ENCODE assay signal across 19 mouse cellular contexts in the genomic region with DNA sequence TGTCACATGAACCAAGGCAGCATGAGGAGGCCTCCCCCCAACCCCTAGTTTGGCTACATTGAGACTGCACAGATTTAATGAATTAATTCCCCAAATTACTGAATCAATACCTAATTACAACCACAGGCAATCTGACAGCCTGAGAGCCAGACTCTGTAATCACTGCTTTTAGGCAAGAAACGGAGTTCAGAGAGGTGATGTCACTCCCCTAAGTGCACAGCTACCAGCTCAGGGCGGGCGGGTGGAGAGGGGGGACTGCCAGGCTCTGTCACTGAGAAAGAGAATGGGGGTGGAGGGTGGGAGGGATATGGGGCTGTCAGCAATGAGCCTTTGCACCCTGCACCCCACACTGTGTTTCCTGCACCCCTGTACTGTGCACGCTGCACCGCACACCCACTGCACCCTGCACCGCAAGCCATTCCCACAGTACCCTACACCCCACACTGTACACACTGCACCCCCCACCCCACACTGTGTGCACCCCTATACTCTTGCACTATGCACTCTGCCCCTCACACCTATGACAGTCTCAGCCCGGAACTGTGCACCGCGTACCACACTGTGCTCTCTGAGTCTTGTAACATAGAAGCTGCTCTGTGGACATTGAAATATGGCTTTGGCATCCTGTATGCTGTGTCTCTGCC. TPM values are rescaled to one million over a fixed set of nuclear protein-coding genes. Genes with fewer than 3 reads are reported as not detected.
A peak's percentile ranks its signal among the peaks of the same experiment; 100 is the strongest.
DNase-seq lines count a peak whose midpoint lies in the region; ATAC-seq lines count a peak whose summit lies in the region.
"Had no signal": no experiment of that assay in that cellular context is flagged by ENCODE, and none has a peak within 500 bp of the region (broad histone marks: within the 10 kb centered on the region; RNA-seq: fewer than 3 reads in every experiment).

No protein-coding gene starts in this region.

- peak; percentile 42; the same call in 1 of the 2 replicates for ATAC-seq in heart, embryonic 12.5 days (ENCODE audit: insufficient number of reproducible peaks, low FRiP score)
- 0 out of 2 replicates have a peak, but pooled peaks have one; percentile 32 for ATAC-seq in kidney, embryonic 14.5 days (ENCODE audit: low FRiP score, low TSS enrichment)
- ATAC-seq in midbrain, embryonic 16.5 days: peak; percentile 60; the same call in 1 of the 2 replicates
- ATAC-seq: liver, embryonic 12.5 days had no signal

- no peak overlapping the region for H3K4me3 ChIP-seq in heart, embryonic 12.5 days
- H3K4me3 ChIP-seq in heart, embryonic 10.5 days: no peak overlapping the region
- H3K4me3 ChIP-seq in kidney, embryonic 14.5 days (ENCODE audit: low read length): no peak overlapping the region
- no peak overlapping the region for H3K4me3 ChIP-seq in midbrain, embryonic 16.5 days (ENCODE audit: low read depth, low read length)
- no peak overlapping the region for H3K4me3 ChIP-seq in midbrain, embryonic 10.5 days
- H3K4me3 ChIP-seq: embryonic facial prominence, embryonic 13.5 days; liver, embryonic 12.5 days; myocyte had no signal

- H3K27ac ChIP-seq in heart, embryonic 12.5 days (ENCODE audit: poor library complexity, severe bottlenecking): no peak overlapping the region
- no peak overlapping the region for H3K27ac ChIP-seq in heart, embryonic 10.5 days
- no peak overlapping the region for H3K27ac ChIP-seq in kidney, embryonic 14.5 days (ENCODE audit: low read depth, low read length)
- no peak overlapping the region for H3K27ac ChIP-seq in midbrain, embryonic 16.5 days (ENCODE audit: low read length)
- H3K27ac ChIP-seq in midbrain, embryonic 10.5 days (replicated peaks): no peak overlapping the region
- H3K27ac ChIP-seq: embryonic facial prominence, embryonic 13.5 days; liver, embryonic 12.5 days had no signal

- no peaks in the 10 kb centered on the region for H3K9me3 ChIP-seq in heart, embryonic 12.5 days (replicated peaks)
- H3K9me3 ChIP-seq in heart, embryonic 10.5 days: no peaks in the 10 kb centered on the region
- no peaks in the 10 kb centered on the region for H3K9me3 ChIP-seq in kidney, embryonic 14.5 days (ENCODE audit: control insufficient read depth, low read length)
- H3K9me3 ChIP-seq in midbrain, embryonic 16.5 days (replicated peaks; ENCODE audit: control insufficient read depth, low read length, poor library complexity, severe bottlenecking): no peaks in the 10 kb centered on the region
- H3K9me3 ChIP-seq in midbrain, embryonic 10.5 days (replicated peaks): no peaks in the 10 kb centered on the region
- H3K9me3 ChIP-seq: embryonic facial prominence, embryonic 13.5 days; liver, embryonic 12.5 days had no signal

- no peaks in the 10 kb centered on the region for H3K36me3 ChIP-seq in heart, embryonic 12.5 days
- H3K36me3 ChIP-seq in heart, embryonic 10.5 days: no peaks in the 10 kb centered on the region
- no peaks in the 10 kb centered on the region for H3K36me3 ChIP-seq in kidney, embryonic 14.5 days (ENCODE audit: control insufficient read depth, insufficient read depth, low read length)
- H3K36me3 ChIP-seq in midbrain, embryonic 16.5 days (ENCODE audit: control insufficient read depth, insufficient read depth, low read length): no peaks in the 10 kb centered on the region
- no peaks in the 10 kb centered on the region for H3K36me3 ChIP-seq in midbrain, embryonic 10.5 days
- H3K36me3 ChIP-seq: embryonic facial prominence, embryonic 13.5 days; liver, embryonic 12.5 days had no signal

- H3K9ac ChIP-seq in heart, embryonic 12.5 days: no peak overlapping the region
- no peak overlapping the region for H3K9ac ChIP-seq in kidney, embryonic 14.5 days (ENCODE audit: low read depth, low read length)
- no peak overlapping the region for H3K9ac ChIP-seq in midbrain, embryonic 16.5 days (ENCODE audit: low read depth, low read length)
- H3K9ac ChIP-seq: embryonic facial prominence, embryonic 13.5 days; liver, embryonic 12.5 days had no signal

- no peaks in the 10 kb centered on the region for H3K4me1 ChIP-seq in heart, embryonic 12.5 days (replicated peaks)
- H3K4me1 ChIP-seq in heart, embryonic 10.5 days: 0 out of 2 replicates have a peak, but pooled peaks cover 6% of the 10 kb centered on the region
- H3K4me1 ChIP-seq in kidney, embryonic 14.5 days (ENCODE audit: control insufficient read depth, insufficient read depth, low read length): 0 out of 2 replicates have a peak, but pooled peaks cover 4% of the 10 kb centered on the region
- H3K4me1 ChIP-seq in midbrain, embryonic 16.5 days (ENCODE audit: control insufficient read depth, insufficient read depth, low read length): no peaks in the 10 kb centered on the region
- H3K4me1 ChIP-seq in midbrain, embryonic 10.5 days: no peaks in the 10 kb centered on the region
- H3K4me1 ChIP-seq: embryonic facial prominence, embryonic 13.5 days; liver, embryonic 12.5 days had no signal

- H3K4me2 ChIP-seq in heart, embryonic 12.5 days: no peak overlapping the region
- H3K4me2 ChIP-seq in kidney, embryonic 14.5 days (replicated peaks; ENCODE audit: low read depth, low read length): no peak overlapping the region
- H3K4me2 ChIP-seq in midbrain, embryonic 16.5 days (ENCODE audit: low read length): no peak overlapping the region
- H3K4me2 ChIP-seq: embryonic facial prominence, embryonic 13.5 days; liver, embryonic 12.5 days had no signal

- 83% methylated on average over 9 of the region's 9 CpGs for WGBS in heart, embryonic 12.5 days
- WGBS in heart, embryonic 10.5 days: 82% methylated on average over 9 of the region's 9 CpGs
- 85% methylated on average over 9 of the region's 9 CpGs for WGBS in kidney, embryonic 14.5 days
- 82% methylated on average over 9 of the region's 9 CpGs for WGBS in midbrain, embryonic 16.5 days
- WGBS in midbrain, embryonic 10.5 days: 84% methylated on average over 9 of the region's 9 CpGs

- no peak for DNase-seq in heart, embryonic 10.5 days (ENCODE audit: low spot score)
- no peak for DNase-seq in kidney, adult 18-20 months
- no peak for DNase-seq in midbrain, embryonic 10.5 days (ENCODE audit: low spot score)
- DNase-seq in embryo, embryonic 10 days (ENCODE audit: low spot score): no peak
- DNase-seq: cerebellum, adult 9-10 months; gastrocnemius, postnatal 36 days; kidney, adult 2 months; lung, adult 2 months; thymus, postnatal 25 days had no signal

- peaks cover 50% of the 10 kb centered on the region for H3K27me3 ChIP-seq in heart, embryonic 12.5 days (replicated peaks)
- H3K27me3 ChIP-seq in heart, embryonic 10.5 days (ENCODE audit: insufficient read depth, poor library complexity, severe bottlenecking): peaks cover 85% of the 10 kb centered on the region
- no peaks in the 10 kb centered on the region for H3K27me3 ChIP-seq in kidney, embryonic 14.5 days (ENCODE audit: control insufficient read depth, insufficient read depth, low read length)
- H3K27me3 ChIP-seq in midbrain, embryonic 16.5 days (ENCODE audit: control insufficient read depth, insufficient read depth, low read depth, low read length): no peaks in the 10 kb centered on the region
- H3K27me3 ChIP-seq in midbrain, embryonic 10.5 days (ENCODE audit: low read depth, poor library complexity, severe bottlenecking): no peaks in the 10 kb centered on the region; the same call in 1 of the 2 replicates

RNA-seq across cellular contexts. Expression of gene Hmx1, which starts 54.4 kb away (rescaled TPM):
- polyA plus RNA-seq in heart, embryonic 12.5 days (2016; fragmentation: Nextera tagmentation; extraction: Ambion mirVana): not detected in 2 replicates
- polyA plus RNA-seq in heart, embryonic 10.5 days (2016; fragmentation: Nextera tagmentation; extraction: Ambion mirVana): 0.30 and 0.41 TPM in 2 replicates
- polyA plus RNA-seq in kidney, embryonic 14.5 days (2014; fragmentation: Nextera tagmentation; extraction: Ambion mirVana): not detected in 2 replicates
- polyA plus RNA-seq in midbrain, embryonic 16.5 days (2015; fragmentation: Nextera tagmentation; extraction: Ambion mirVana): not detected in 2 replicates
- 0.14 and 0.99 TPM in 2 replicates for polyA plus RNA-seq in midbrain, embryonic 10.5 days (2016; fragmentation: Nextera tagmentation; extraction: Ambion mirVana)
- polyA plus RNA-seq: adrenal gland, adult 2 months; heart, postnatal 0 days; large intestine, adult 2 months; lung, adult 2 months; myocyte had no signal

RNA-seq across cellular contexts. Expression of gene Adra2c, which starts 56.4 kb away (rescaled TPM):
- 0.06 TPM in 2 replicates for polyA plus RNA-seq in heart, embryonic 12.5 days (2016; fragmentation: Nextera tagmentation; extraction: Ambion mirVana)
- polyA plus RNA-seq in heart, embryonic 10.5 days (2016; fragmentation: Nextera tagmentation; extraction: Ambion mirVana): 0.06 and 0.29 TPM in 2 replicates
- 0.47 and 0.58 TPM in 2 replicates for polyA plus RNA-seq in kidney, embryonic 14.5 days (2014; fragmentation: Nextera tagmentation; extraction: Ambion mirVana)
- polyA plus RNA-seq in midbrain, embryonic 16.5 days (2015; fragmentation: Nextera tagmentation; extraction: Ambion mirVana): 0.36 and 0.39 TPM in 2 replicates
- polyA plus RNA-seq in midbrain, embryonic 10.5 days (2016; fragmentation: Nextera tagmentation; extraction: Ambion mirVana): not detected in 2 replicates
- polyA plus RNA-seq: heart, postnatal 0 days; limb, embryonic 11.5 days; myocyte had no signal
